Mouse (Mus musculus) heart, adult 18-20 months (tissue): ENCODE data around the gene Syt7. TPM values are rescaled to one million over a fixed set of nuclear protein-coding genes. Genes with fewer than 3 reads are reported as not detected.

ENCODE experiments used
- DNase-seq, 2 experiments: peaks; one replicate each; pipeline ENCODE4 v3.0.0; 2021 to 2022; ENCODE audit warnings: mixed read lengths in 1 of 2
- total RNA-seq, 2 experiments: library from RNA; stranded (reverse); gene quantifications; 2 replicates each; pipeline ENCODE4 v1.2.3; 2021

Gene Syt7
- total RNA-seq, 2 experiments from 2014 or later: 35.5 to 37.1 TPM

DNA sequence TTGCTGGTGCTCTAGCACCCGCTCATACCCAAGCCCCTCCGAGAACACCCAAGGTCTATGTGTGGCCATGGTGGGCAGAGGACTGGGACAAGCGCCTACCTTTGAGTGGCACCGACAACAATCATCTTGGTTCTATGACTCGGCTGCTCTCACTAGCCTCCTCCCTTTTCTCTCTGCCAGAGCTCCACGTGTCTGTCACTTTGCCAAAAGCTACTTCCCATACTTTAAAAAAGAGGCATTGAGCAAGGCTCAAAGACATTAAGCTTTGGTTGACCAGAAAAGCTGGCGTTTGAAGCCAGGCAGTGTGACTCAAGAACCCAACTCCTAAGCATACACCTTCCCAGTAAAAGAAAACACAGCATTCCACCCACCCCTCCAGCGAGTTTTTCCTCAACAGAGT is 69.2 kb downstream of the Syt7 start:
- peak; percentile 58 to 67 for DNase-seq

GRCm38 (mm10) chr19:10459907-10460306 is 71.0 kb downstream of the Syt7 start:
- no peak for DNase-seq

GRCm38 (mm10) chr19:10461584-10461983 is 72.7 kb downstream of the Syt7 start:
- no peak for DNase-seq

GRCm38 (mm10) chr19:10464427-10464826 is 75.5 kb downstream of the Syt7 start:
- no peak for DNase-seq

GRCm38 (mm10) chr19:10469171-10469658 is 80.3 kb downstream of the Syt7 start:
- peak; percentile 28 to 61 for DNase-seq

DNA sequence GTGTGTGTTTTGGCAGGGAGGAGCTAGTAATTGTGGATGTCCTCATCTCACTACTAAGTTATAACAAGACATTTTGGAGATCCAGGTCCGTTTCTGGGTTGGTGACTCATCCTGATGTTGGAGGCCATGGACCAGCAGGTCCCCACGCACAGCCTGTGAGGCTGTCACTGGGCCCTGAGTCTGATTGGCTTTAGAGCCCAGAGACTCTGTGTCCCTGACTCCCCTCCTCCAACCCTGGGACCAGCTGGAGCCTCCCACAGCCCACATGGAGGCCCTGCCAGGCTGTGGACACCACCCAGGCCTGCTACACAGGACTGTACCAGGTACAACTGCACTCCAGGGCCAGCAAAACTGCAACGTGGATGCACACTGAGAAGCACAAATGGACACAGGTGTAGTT is 84.1 kb downstream of the Syt7 start:
- DNase-seq: no peak

DNA sequence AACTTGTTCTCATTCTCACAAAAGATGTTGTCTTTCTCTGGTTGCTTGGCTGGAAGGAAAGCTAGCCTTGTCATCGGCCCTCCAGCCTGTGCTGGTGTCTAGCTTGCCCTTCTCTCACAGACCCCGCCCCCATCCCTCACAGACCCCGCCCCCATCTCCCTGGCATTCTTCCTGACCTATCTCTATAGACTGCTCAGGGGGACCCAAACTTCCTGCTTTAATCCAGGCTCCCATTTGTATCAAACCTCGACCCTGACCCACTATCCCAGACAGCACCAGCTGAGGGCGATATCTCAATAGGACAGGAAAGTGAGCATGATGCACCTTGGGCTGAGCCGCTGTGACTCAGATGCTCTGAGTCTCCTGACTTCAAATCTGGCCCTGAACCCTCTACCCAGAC is 84.9 kb downstream of the Syt7 start:
- DNase-seq: no peak

- no peak for DNase-seq
Observed at GRCm38 (mm10) chr19:10479541-10479940, 90.7 kb downstream of the Syt7 start.

GRCm38 (mm10) chr19:10482703-10483102 is 93.8 kb downstream of the Syt7 start, which contains the start of gene Ppp1r32:
Ppp1r32 (minus strand) TSS chr19:10482928.
- DNase-seq: no peak

DNA sequence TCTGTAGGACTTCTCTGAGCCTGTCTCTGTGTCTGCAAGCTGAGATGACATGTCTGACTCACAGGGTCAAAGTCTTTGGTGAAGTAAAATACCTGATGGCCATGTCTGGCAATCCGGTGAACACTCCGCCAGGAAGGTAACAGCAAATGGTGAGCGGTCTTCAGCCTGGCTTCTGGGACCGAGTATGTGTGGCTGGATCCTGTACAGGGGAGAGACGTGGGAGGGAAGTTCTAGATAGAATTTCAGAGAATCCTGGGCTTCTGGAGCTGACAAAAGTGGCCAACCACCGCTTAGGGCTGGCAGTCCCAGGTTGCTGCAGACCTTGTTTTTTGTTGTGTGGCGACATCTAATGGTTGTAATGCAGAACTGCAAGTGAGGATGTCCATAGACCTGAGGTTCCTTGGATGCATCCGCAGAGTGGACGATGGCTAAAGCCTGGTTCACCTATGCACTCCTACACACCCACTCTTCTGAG is 97.4 kb downstream of the Syt7 start:
- peak; percentile 61 to 73 for DNase-seq

DNA sequence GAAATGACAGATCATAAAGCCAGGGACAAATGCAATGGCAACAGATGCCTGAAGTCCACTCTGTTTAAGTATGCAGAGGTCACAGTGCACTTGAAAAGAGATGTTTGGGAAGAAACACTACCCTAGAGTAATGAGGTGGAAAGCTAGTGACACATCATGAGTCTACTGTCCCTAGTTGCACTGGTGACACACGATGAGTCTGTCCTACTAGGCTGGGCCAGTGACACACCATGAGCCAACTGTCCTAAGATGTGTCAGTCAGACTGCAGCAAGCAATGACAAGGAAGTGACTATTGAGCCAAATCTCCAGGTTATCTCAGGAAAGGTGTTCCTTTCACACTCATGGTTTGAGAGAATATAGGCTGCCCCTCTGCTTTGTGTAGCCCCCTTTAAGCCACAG is 106.8 kb downstream of the Syt7 start:
- DNase-seq: no peak

DNA sequence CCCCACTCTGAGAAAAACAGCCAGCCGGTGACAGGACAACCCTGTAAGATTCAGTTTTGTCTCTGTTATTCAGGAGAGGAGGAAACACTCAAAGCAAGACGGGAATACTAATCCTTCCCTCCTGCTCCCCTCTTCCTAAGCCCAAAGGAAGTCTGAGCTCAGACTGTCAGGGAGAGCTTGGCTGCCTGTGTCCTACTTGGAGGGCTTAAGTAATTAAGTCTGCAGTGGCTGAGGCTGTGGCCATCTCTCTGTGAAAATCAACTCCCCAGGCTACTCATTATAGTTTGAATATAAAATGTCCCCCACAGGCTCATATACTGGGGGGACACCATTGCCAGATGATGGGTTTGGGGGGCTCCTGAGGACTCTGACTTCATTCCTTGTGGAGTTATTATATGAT is 108.1 kb downstream of the Syt7 start:
- no peak for DNase-seq

GRCm38 (mm10) chr19:10497512-10498160 is 108.7 kb downstream of the Syt7 start:
- no peak for DNase-seq

- DNase-seq: no peak
Observed at GRCm38 (mm10) chr19:10500581-10500980, 111.7 kb downstream of the Syt7 start.

GRCm38 (mm10) chr19:10502571-10502970 is 113.7 kb downstream of the Syt7 start:
- peak; percentile 17 to 69 for DNase-seq

Other genes starting within 250 kb of the Syt7 start
- 10 to 100 TPM; 23.6 to 26.1 TPM for gene Fads1, start 206.2 kb upstream of the Syt7 start, total RNA-seq
- 100 to 1,000 TPM; 138 to 161 TPM for gene Tmem258, start 185.1 kb upstream of the Syt7 start, total RNA-seq
- gene Fen1, start 184.9 kb upstream of the Syt7 start, total RNA-seq: 1 to 10 TPM; 4.7 to 5.2 TPM
- gene Myrf, start 148.3 kb upstream of the Syt7 start, total RNA-seq: 1 to 10 TPM; 4.2 to 6.2 TPM
- gene Dagla, start 84.2 kb upstream of the Syt7 start, total RNA-seq: 1 to 10 TPM; 3.3 TPM
- gene Lrrc10b, start 68.4 kb downstream of the Syt7 start, total RNA-seq: 1 to 10 TPM; 1.7 to 5.7 TPM
- gene Ppp1r32, start 93.8 kb downstream of the Syt7 start, total RNA-seq: under 1 TPM in 1 of 2 experiments, not detected in 1; 0.49 TPM
- gene Cpsf7, start 136.2 kb downstream of the Syt7 start, total RNA-seq: 10 to 100 TPM; 20.6 to 24.4 TPM
- gene Sdhaf2, start 137.1 kb downstream of the Syt7 start, total RNA-seq: 10 to 100 TPM; 79.4 to 82.7 TPM
- 1 to 10 TPM; 4.9 to 5.8 TPM for gene Tmem216, start 167.1 kb downstream of the Syt7 start, total RNA-seq
- gene Cyb561a3, start 188.1 kb downstream of the Syt7 start, total RNA-seq: 10 to 100 TPM; 12.3 to 14.2 TPM
- gene Tmem138, start 188.3 kb downstream of the Syt7 start, total RNA-seq: 1 to 10 TPM; 1.4 to 2.1 TPM
- 100 to 1,000 TPM; 135 to 160 TPM for gene Ddb1, start 216.2 kb downstream of the Syt7 start, total RNA-seq
- gene Tkfc, start 216.6 kb downstream of the Syt7 start, total RNA-seq: 1 to 10 TPM; 9.6 to 9.7 TPM
- under 1 TPM in 1 of 2 experiments, not detected in 1; 0.31 TPM for gene Vwce, start 245.1 kb downstream of the Syt7 start, total RNA-seq